Mouse (Mus musculus) T-cell, adult 66 days (primary cell): Measurements from ENCODE around the gene Morc2b. TPM values are rescaled to one million over a fixed set of nuclear protein-coding genes. Genes with fewer than 3 reads are reported as not detected.

Experiments used
- total RNA-seq, 2 experiments: library from RNA; stranded (reverse); gene quantifications; 3 replicates in 1 of 2; 4 replicates in 1 of 2; pipeline ENCODE4 v1.2.4; 2023

The Morc2b gene
- not detected for total RNA-seq

DNA sequence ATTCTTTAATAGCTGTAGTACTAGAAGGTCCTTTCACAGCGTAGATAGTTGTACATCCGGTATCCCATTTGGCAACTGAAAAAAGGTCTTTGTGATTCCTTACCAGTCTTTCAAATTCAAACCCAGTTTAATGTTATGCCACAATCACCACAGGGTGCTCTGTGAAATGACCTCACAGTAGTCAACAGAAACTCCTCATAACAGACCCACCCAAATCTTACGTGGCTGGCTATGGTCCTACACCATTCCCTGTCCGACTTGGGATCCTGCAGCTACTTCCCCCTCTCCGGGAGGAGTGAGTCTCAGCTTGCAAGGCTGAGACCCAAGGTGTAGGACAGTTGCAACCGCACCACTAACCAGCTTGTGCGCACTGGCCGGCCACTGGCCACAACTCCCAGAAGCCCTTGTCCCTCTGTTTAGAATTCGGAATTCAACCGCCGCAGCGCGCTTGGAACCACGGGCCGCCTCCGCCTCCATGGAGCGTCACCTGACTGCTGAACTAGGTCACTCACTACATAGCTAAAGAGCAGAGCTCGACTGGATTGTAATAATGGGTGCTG lies at the start of gene Morc2b:
Morc2b (minus strand) TSS at position 423 of the 560 bp plus-strand sequence.

GRCm38 (mm10) chr17:33168147-33168546 lies 28.7 kb upstream of the Morc2b start, which contains the start of gene Olfr55:
Gene Olfr55 (plus strand): TSS chr17:33168447.

DNA sequence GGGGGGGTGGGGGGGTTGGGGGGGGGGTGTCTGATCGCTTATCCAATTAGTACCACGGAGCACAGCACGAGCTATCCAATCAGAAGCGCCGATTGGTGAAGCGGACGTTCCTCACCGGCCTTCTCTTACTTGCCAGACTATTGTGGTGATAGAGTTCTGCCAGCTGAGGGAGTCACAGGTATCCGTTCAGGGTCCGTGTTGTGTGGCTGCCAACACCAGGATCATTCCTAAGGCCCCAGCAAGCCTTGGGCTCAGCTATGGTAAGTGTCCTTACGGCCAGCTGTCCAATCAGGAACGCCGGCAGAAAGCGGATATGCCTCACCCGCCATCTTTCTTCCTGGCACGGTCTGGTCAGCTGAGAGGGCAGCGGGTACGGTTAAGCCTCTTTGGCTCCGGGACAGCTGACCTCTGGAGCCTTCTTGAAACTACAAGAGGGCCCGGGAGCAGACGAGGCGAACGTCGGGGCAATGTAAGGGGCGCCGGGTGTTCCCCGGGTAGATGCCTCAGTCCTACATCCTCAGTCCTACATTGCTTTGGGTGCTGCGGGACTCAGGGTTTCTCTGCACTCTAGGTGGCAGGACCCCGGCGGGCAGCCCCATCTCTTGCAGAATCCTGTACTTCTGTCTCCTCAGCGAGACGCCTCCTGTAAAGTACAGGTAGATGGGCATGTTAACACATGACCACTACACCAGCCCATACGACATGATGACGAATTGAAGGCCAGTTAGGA lies 50.1 kb downstream of the Morc2b start, which contains the start of gene Zfp563:
Zfp563 (plus strand) TSS at position 91 of the 730 bp plus-strand sequence.

DNA sequence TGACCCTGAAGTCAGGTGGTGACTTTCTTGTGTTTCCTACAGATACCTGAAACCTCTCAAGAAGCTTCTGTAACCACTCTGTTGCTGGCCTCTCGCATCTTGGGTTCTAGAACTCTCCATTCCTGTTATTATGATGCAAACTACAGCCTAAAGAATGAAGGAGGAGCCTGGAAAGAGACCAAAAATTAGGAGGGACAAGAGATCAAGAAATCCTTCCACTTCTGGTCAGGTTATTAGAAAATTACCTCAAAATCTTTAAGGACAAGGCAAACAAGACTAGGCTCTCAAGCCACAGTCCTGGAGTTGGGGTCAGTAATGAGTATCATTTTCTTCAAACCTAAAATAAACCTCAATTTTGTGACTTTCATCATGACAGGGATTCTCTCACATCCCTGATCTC lies 71.5 kb downstream of the Morc2b start, which contains the start of gene 4921501E09Rik:
4921501E09Rik (minus strand) TSS at position 101 of the 400 bp plus-strand sequence.

Other genes with a start within 250 kb of the Morc2b start
- gene Zfp870, start 248.0 kb downstream of the Morc2b start, total RNA-seq: 1 to 10 TPM in 1 of 2 experiments, under 1 TPM in 1; 0.89 to 2.3 TPM
- not detected for gene Cyp4f14, start 222.3 kb downstream of the Morc2b start, total RNA-seq
- gene Cyp4f13, start 192.3 kb downstream of the Morc2b start, total RNA-seq: 10 to 100 TPM; 77.5 to 83.8 TPM
- gene Zfp472, start 173.9 kb downstream of the Morc2b start, total RNA-seq: 10 to 100 TPM; 23.1 to 30.3 TPM
- 10 to 100 TPM; 14.3 to 15.0 TPM for gene Zfp952, start 146.6 kb downstream of the Morc2b start, total RNA-seq
- 1 to 10 TPM; 7.7 to 9.2 TPM for gene Zfp763, start 106.3 kb downstream of the Morc2b start, total RNA-seq
- gene 4921501E09Rik, start 71.6 kb downstream of the Morc2b start, total RNA-seq: not detected
- gene Zfp563, start 50.4 kb downstream of the Morc2b start, total RNA-seq: 1 to 10 TPM; 3.6 to 5.0 TPM
- gene Olfr55, start 28.8 kb upstream of the Morc2b start, total RNA-seq: not detected
- gene Olfr239, start 51.6 kb upstream of the Morc2b start, total RNA-seq: not detected
- gene Olfr1564, start 82.0 kb upstream of the Morc2b start, total RNA-seq: not detected
- 10 to 100 TPM in 1 of 2 experiments, 1 to 10 TPM in 1; 9.4 to 10.1 TPM for gene Zfp955a, start 115.5 kb upstream of the Morc2b start, total RNA-seq
- gene Olfr63, start 125.0 kb upstream of the Morc2b start, total RNA-seq: not detected
- 10 to 100 TPM; 10.5 to 16.1 TPM for gene Zfp955b, start 149.9 kb upstream of the Morc2b start, total RNA-seq
- 10 to 100 TPM; 13.7 to 19.7 TPM for gene Zfp81, start 219.2 kb upstream of the Morc2b start, total RNA-seq